Mouse (Mus musculus): ENCODE measurements around the gene Enoph1. TPM values are rescaled to one million over a fixed set of nuclear protein-coding genes. Genes with fewer than 3 reads are reported as not detected.

The Enoph1 gene
- polyA plus RNA-seq (2015; fragmentation: Nextera tagmentation; extraction: Ambion mirVana): 57.4 and 61.3 TPM in 2 replicates

DNA sequence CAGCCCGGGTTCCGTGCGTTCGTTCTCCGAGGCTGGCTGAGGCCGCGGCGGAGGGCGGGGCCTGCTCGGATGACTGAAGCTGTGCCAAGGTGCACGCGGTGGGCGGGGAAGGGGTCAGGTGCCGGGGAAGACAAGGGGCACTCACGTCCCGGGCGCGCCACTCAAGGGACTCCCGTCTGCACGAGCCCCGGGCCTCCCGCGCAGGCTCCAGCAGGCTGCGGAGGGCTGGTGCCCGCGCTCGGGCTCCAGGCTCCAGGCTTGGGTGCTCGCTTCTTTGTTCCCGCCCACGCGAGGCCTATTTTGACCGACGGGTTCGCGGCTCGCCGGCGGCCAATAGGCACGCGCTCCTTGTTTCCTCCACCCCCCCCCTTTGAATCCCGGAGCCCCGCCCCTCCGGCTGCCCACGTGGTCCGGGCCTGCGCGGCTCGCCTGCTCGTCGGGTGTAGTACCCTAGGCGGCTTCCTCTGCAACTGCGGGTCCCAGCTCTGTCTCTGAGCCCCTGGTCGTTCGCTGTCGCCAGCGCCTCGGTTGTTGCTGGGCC, at the start of gene Enoph1, which contains the start of gene Hnrnpdl:
Gene Enoph1 (plus strand): TSS at position 384 of the 541 bp plus-strand sequence.
Gene Hnrnpdl (minus strand): TSS at position 63 of the 541 bp plus-strand sequence.
- peak within 1 kb of the TSS; percentile 90 for H3K4me3 ChIP-seq (ENCODE audit: low read depth, low read length)
- H3K9ac ChIP-seq (ENCODE audit: low read depth, low read length): peak within 1 kb of the TSS; percentile 98
- under 1% methylated on average over 54 of the region's 57 CpGs for WGBS
- peaks cover 36% of the 10 kb centered on the region for H3K4me1 ChIP-seq (ENCODE audit: control insufficient read depth, insufficient read depth, low read length)
- H3K9me3 ChIP-seq (replicated peaks; ENCODE audit: control insufficient read depth, low read length, poor library complexity, severe bottlenecking): no peaks in the 10 kb centered on the region
- H3K27me3 ChIP-seq (ENCODE audit: control insufficient read depth, insufficient read depth, low read depth, low read length): no peaks in the 10 kb centered on the region
- H3K4me2 ChIP-seq (ENCODE audit: low read length): peak within 1 kb of the TSS; percentile 65
- no peaks in the 10 kb centered on the region for H3K36me3 ChIP-seq (ENCODE audit: control insufficient read depth, insufficient read depth, low read length)
- ATAC-seq: peak; percentile 88
- H3K27ac ChIP-seq (ENCODE audit: low read length): peak within 1 kb of the TSS; percentile 100

DNA sequence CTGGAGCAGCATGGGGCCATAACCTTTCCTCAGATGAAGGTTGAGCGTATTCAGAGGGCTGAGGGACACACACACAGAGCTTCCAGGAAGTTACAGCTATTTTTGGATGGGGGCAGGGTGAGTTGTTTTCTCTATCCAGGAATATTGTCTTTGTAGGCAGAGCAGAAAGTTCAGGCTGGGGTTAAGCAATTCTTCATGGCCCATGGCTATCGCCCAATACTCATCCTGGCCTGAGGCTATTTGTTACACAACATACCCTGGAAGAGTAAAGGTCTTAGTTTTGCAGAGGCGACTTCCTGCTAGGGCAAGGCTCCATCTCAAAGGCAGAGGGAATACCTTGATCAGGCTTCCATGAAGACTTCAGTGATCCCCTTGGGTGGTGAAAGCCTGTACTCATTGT, 45.6 kb upstream of the Enoph1 start:
- Histone ChIP-seq H3K9ac (ENCODE audit: low read depth, low read length) (no peak overlapping the region), H3K4me3 (ENCODE audit: low read depth, low read length) (no peak overlapping the region), H3K9me3 (replicated peaks; ENCODE audit: control insufficient read depth, low read length, poor library complexity, severe bottlenecking) (no peaks in the 10 kb centered on the region; the same call in 1 of the 2 replicates), H3K27ac (ENCODE audit: low read length) (no peak overlapping the region), H3K4me2 (ENCODE audit: low read length) (no peak overlapping the region), H3K27me3 (ENCODE audit: control insufficient read depth, insufficient read depth, low read depth, low read length) (no peaks in the 10 kb centered on the region), H3K4me1 (ENCODE audit: control insufficient read depth, insufficient read depth, low read length) (no peaks in the 10 kb centered on the region), H3K36me3 (ENCODE audit: control insufficient read depth, insufficient read depth, low read length) (no peaks in the 10 kb centered on the region)
- WGBS: 89% methylated on average over 3 of the region's 3 CpGs
- ATAC-seq: no peak

DNA sequence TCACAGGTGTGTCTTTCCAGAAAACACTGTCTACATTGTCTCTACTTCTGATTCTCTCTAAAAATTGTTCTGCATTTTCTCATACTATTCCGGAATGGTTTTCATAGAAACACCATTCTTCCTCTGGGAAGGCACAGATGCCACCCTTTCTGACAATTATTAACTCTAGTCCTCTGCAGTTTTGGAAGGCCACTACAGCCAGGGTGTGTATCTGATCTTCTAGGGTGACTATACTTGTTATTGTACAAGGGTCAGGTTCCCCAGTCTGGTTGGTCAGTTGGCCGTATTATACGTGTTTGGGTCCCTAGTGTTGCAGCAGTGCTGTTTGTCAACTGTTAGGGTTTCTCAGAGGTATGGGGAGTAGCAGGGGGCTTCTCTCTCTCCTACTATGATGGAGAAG, 45.1 kb upstream of the Enoph1 start:
- Histone ChIP-seq H3K9ac (ENCODE audit: low read depth, low read length) (no peak overlapping the region), H3K4me1 (ENCODE audit: control insufficient read depth, insufficient read depth, low read length) (no peaks in the 10 kb centered on the region), H3K9me3 (replicated peaks; ENCODE audit: control insufficient read depth, low read length, poor library complexity, severe bottlenecking) (no peaks in the 10 kb centered on the region; the same call in 1 of the 2 replicates), H3K27me3 (ENCODE audit: control insufficient read depth, insufficient read depth, low read depth, low read length) (no peaks in the 10 kb centered on the region), H3K27ac (ENCODE audit: low read length) (no peak overlapping the region), H3K4me2 (ENCODE audit: low read length) (no peak overlapping the region), H3K4me3 (ENCODE audit: low read depth, low read length) (no peak overlapping the region), H3K36me3 (ENCODE audit: control insufficient read depth, insufficient read depth, low read length) (no peaks in the 10 kb centered on the region)
- 92% methylated on average over 3 of the region's 3 CpGs for WGBS
- ATAC-seq: no peak

DNA sequence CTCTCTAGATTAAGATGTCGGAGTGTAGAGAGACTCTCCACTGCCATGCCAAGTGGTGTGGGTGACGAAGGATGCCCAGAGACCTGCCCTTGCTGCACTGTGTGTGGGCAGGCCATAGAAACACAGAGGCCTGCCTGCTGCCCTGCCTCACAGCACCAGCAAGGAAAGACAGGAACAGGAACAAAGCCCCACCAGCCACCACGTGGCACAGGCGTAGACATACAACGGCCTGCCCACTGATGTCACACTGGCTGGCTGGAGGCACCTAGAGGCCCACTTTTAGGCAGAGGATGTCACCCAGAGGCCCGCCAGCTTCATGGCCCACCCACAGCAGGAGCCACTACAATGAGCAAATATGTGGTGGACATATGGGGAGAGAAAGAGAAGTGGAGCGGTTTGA, 39.7 kb upstream of the Enoph1 start:
- 83% methylated on average over 7 of the region's 7 CpGs for WGBS

DNA sequence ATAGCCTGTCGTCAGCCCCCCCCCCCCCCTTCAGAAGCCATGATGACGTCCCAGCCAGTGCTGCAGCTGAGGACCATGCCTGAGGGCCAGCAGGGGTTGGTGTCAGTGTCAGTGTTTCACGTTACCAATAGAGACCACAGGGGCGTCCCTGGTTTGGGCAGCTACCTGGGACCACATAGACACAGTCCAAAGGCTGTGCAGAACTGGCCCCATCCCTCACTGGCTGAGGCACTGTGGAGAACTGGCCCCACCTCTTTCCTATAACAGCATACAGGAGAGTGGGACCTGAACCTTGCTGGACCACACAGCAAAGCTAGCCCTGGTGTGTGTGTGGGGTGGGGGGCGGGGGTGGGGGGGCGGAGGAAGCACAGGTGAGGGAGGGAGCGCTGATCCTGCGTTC, 39.3 kb upstream of the Enoph1 start:
- H3K36me3 ChIP-seq (ENCODE audit: control insufficient read depth, insufficient read depth, low read length): no peaks in the 10 kb centered on the region
- H3K9ac ChIP-seq (ENCODE audit: low read depth, low read length): no peak overlapping the region
- H3K4me2 ChIP-seq (ENCODE audit: low read length): no peak overlapping the region
- H3K4me1 ChIP-seq (ENCODE audit: control insufficient read depth, insufficient read depth, low read length): no peaks in the 10 kb centered on the region
- 56% methylated on average over 6 of the region's 8 CpGs for WGBS
- no peak overlapping the region for H3K27ac ChIP-seq (ENCODE audit: low read length)
- no peaks in the 10 kb centered on the region; the same call in 1 of the 2 replicates for H3K9me3 ChIP-seq (replicated peaks; ENCODE audit: control insufficient read depth, low read length, poor library complexity, severe bottlenecking)
- H3K4me3 ChIP-seq (ENCODE audit: low read depth, low read length): no peak overlapping the region
- no peak for ATAC-seq
- H3K27me3 ChIP-seq (ENCODE audit: control insufficient read depth, insufficient read depth, low read depth, low read length): no peaks in the 10 kb centered on the region

More for the DNA sequence above, 39.7 kb upstream of the Enoph1 start:
- Histone ChIP-seq H3K4me2 (ENCODE audit: low read length) (no peak overlapping the region), H3K36me3 (ENCODE audit: control insufficient read depth, insufficient read depth, low read length) (no peaks in the 10 kb centered on the region), H3K9me3 (replicated peaks; ENCODE audit: control insufficient read depth, low read length, poor library complexity, severe bottlenecking) (no peaks in the 10 kb centered on the region; the same call in 1 of the 2 replicates), H3K9ac (ENCODE audit: low read depth, low read length) (no peak overlapping the region), H3K4me3 (ENCODE audit: low read depth, low read length) (no peak overlapping the region), H3K27me3 (ENCODE audit: control insufficient read depth, insufficient read depth, low read depth, low read length) (no peaks in the 10 kb centered on the region), H3K4me1 (ENCODE audit: control insufficient read depth, insufficient read depth, low read length) (no peaks in the 10 kb centered on the region), H3K27ac (ENCODE audit: low read length) (no peak overlapping the region)
- no peak for ATAC-seq

DNA sequence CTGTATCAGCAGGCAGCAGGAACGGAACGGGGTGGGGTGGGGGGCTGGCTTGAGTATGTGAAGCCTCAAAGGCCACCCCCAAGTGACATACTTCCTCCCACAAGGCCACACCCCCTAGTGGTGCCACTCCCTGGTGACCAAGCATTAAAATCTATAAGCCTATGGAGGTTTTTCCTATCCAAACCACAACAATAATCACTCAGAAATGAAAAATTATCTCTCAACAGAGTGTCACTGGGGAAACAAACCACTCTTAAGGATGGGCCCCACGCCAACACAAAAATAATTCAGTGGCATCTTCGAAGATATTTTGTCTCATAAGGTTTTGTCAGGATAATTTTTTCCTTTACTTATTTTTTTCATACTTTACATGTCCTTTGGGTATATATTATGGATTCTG, 35.9 kb upstream of the Enoph1 start:
- ATAC-seq: no peak
- H3K4me1 ChIP-seq (ENCODE audit: control insufficient read depth, insufficient read depth, low read length): no peaks in the 10 kb centered on the region
- 80% methylated on average over 4 of the region's 4 CpGs for WGBS
- no peak overlapping the region for H3K9ac ChIP-seq (ENCODE audit: low read depth, low read length)
- H3K4me2 ChIP-seq (ENCODE audit: low read length): no peak overlapping the region
- H3K4me3 ChIP-seq (ENCODE audit: low read depth, low read length): no peak overlapping the region
- no peak overlapping the region for H3K27ac ChIP-seq (ENCODE audit: low read length)
- no peaks in the 10 kb centered on the region for H3K27me3 ChIP-seq (ENCODE audit: control insufficient read depth, insufficient read depth, low read depth, low read length)
- no peaks in the 10 kb centered on the region for H3K36me3 ChIP-seq (ENCODE audit: control insufficient read depth, insufficient read depth, low read length)
- H3K9me3 ChIP-seq (replicated peaks; ENCODE audit: control insufficient read depth, low read length, poor library complexity, severe bottlenecking): no peaks in the 10 kb centered on the region

DNA sequence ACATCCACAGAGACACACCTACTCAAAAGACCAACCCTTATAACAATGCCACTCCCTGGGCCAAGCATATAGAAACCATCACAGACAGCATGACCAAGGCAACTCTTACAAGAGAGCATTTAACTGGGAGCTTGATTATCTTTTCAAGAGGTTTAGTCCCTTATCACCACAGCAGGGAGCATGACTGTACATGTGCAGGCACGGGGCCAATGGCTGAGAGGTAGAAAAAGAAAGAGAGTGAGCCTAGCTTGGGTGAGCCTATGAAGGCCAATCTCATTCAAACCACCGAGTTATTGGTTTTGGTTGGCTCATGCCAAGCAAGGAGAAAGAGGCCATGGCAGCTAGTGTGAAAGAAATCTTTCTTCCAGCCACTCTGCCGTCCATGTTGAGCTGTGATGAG, 34.4 kb upstream of the Enoph1 start:
- Histone ChIP-seq H3K4me1 (ENCODE audit: control insufficient read depth, insufficient read depth, low read length) (no peaks in the 10 kb centered on the region), H3K9me3 (replicated peaks; ENCODE audit: control insufficient read depth, low read length, poor library complexity, severe bottlenecking) (no peaks in the 10 kb centered on the region), H3K27ac (ENCODE audit: low read length) (no peak overlapping the region), H3K4me3 (ENCODE audit: low read depth, low read length) (no peak overlapping the region), H3K27me3 (ENCODE audit: control insufficient read depth, insufficient read depth, low read depth, low read length) (no peaks in the 10 kb centered on the region), H3K9ac (ENCODE audit: low read depth, low read length) (no peak overlapping the region), H3K4me2 (ENCODE audit: low read length) (no peak overlapping the region), H3K36me3 (ENCODE audit: control insufficient read depth, insufficient read depth, low read length) (no peaks in the 10 kb centered on the region)
- WGBS: 66% methylated on average over 3 of the region's 3 CpGs
- no peak for ATAC-seq

DNA sequence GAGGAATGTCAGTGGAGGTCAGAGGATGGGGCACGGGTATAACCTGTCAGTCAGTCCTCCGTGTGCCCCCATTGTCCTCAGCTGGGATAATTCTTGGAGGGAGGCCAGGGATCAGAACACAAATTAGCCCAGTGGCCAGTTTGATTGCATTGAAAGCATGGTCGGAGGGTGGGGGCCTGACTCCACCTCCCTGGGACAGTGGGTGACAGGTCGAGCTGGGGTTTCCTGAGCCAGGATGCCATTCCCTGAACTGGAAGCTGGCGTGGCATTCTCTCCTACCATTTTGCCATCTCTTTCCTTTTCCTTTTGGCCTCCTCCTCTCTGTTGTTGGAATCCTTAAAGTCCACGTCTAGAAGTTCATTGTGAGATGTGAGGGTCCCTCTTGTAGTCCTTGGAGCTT, 33.9 kb upstream of the Enoph1 start:
- 79% methylated on average over 6 of the region's 6 CpGs for WGBS
- Histone ChIP-seq H3K27me3 (ENCODE audit: control insufficient read depth, insufficient read depth, low read depth, low read length) (no peaks in the 10 kb centered on the region), H3K36me3 (ENCODE audit: control insufficient read depth, insufficient read depth, low read length) (no peaks in the 10 kb centered on the region), H3K4me3 (ENCODE audit: low read depth, low read length) (no peak overlapping the region), H3K9ac (ENCODE audit: low read depth, low read length) (no peak overlapping the region), H3K27ac (ENCODE audit: low read length) (no peak overlapping the region), H3K4me2 (ENCODE audit: low read length) (no peak overlapping the region), H3K9me3 (replicated peaks; ENCODE audit: control insufficient read depth, low read length, poor library complexity, severe bottlenecking) (no peaks in the 10 kb centered on the region), H3K4me1 (ENCODE audit: control insufficient read depth, insufficient read depth, low read length) (no peaks in the 10 kb centered on the region)
- no peak for ATAC-seq

DNA sequence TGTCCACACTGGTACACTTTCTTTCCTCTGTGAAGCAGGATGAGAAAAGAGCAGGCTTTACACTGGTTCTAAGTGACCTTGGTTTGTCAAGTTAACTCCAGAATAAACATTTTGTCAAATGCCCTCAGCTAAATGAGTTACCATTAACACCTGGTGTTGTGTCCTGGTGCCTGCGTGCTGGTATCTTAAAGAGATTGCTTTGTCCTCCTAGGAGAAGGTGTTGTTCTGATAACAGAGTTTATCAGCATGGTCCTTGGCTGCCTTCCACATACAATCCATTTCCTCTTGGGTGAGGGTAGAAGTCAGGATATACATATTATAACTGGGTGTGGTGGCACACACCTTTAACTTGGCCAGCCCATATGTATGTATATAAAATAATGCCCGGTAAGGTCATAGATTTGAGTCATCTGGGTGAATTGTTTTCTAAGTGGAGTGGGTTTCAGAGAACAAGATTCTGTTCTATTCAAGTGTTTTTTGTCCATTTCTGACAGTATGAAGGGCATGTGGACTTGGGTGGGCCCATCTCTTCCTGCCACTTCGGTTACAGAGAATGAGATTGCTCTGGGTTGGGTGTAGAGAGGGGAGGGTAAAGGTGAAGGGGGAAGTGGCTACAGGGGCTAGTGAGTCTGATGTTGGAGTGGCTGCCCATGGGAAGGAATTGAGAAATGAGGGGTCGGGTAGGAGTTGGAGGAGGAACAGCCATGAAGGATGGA, 33.3 kb upstream of the Enoph1 start:
- H3K9ac ChIP-seq (ENCODE audit: low read depth, low read length): no peak overlapping the region
- H3K27me3 ChIP-seq (ENCODE audit: control insufficient read depth, insufficient read depth, low read depth, low read length): no peaks in the 10 kb centered on the region
- no peak for ATAC-seq
- H3K4me1 ChIP-seq (ENCODE audit: control insufficient read depth, insufficient read depth, low read length): no peaks in the 10 kb centered on the region
- no peaks in the 10 kb centered on the region for H3K36me3 ChIP-seq (ENCODE audit: control insufficient read depth, insufficient read depth, low read length)
- H3K4me3 ChIP-seq (ENCODE audit: low read depth, low read length): no peak overlapping the region
- H3K27ac ChIP-seq (ENCODE audit: low read length): no peak overlapping the region
- WGBS: 84% methylated on average over 4 of the region's 4 CpGs
- no peak overlapping the region for H3K4me2 ChIP-seq (ENCODE audit: low read length)
- H3K9me3 ChIP-seq (replicated peaks; ENCODE audit: control insufficient read depth, low read length, poor library complexity, severe bottlenecking): no peaks in the 10 kb centered on the region
